Mouse (Mus musculus): Measurements from ENCODE around the gene Neil1.

DNA sequence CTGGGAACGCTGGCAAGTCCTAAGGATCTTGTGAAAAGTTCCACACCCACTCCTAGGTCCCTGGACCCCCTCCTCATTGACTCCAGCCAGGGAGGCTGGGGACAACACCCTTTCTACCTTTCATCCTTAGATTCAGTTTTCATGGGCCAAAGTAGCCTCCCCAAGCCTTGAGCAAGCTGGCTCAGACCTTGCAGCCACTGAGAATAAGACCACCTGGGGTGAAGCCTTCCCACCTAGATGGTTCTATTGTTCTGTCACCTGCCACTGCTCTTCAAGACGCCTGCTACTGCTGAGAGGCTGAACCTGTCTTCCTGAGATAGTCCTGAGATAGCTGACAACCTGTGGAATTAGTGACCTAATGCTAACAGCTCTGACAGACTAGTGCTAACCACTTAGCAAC lies 15.0 kb upstream of the Neil1 start:
- TF ChIP-seq EP300 (IDR thresholded peaks at IDR 0.05; ENCODE audit: low read depth), result no peak
- TF ChIP-seq CTCF (IDR thresholded peaks at IDR 0.05; ENCODE audit: low read depth), result no peak
